Mouse (Mus musculus) intestine, embryonic 14.5 days (tissue): ENCODE measurements around the gene Apoc3. TPM values are rescaled to one million over a fixed set of nuclear protein-coding genes. Genes with fewer than 3 reads are reported as not detected.

ENCODE experiments used
- ATAC-seq: fragments of 200-750 bp; cut with Nextera tagmentation; replicated peaks from 2 replicates; pipeline ENCODE4 v1.8.0; 2017; ENCODE audit warnings: low read depth, moderate number of reproducible peaks, moderate TSS enrichment, moderate library complexity; ENCODE audit not compliant: low FRiP score, low TSS enrichment
- DNase-seq: peaks from one replicate; pipeline ENCODE4 v3.0.0-alpha.2; 2018; ENCODE audit warnings: low spot score
- H3K27ac ChIP-seq: fragments of 300-500 bp; sonication (generic); 2 replicates; pipeline ENCODE4 v1.5.1; 2014; ENCODE audit warnings: low read depth, mild to moderate bottlenecking, control low read depth
- H3K27me3 ChIP-seq: fragments of 300-500 bp; sonication (generic); replicated peaks from 2 replicates; pipeline ENCODE4 v1.6.1; 2014; ENCODE audit warnings: low read length, control low read depth; ENCODE audit not compliant: control insufficient read depth, insufficient read depth
- H3K36me3 ChIP-seq: fragments of 300-500 bp; sonication (generic); 2 replicates; pipeline ENCODE4 v1.6.1; 2014; ENCODE audit warnings: low read length, control low read depth; ENCODE audit not compliant: control insufficient read depth, insufficient read depth
- H3K4me1 ChIP-seq: fragments of 300-500 bp; sonication (generic); replicated peaks from 2 replicates; pipeline ENCODE4 v1.6.1; 2014; ENCODE audit warnings: low read length, control low read depth, mixed read lengths; ENCODE audit not compliant: control insufficient read depth, insufficient read depth
- H3K4me2 ChIP-seq: fragments of 300-500 bp; sonication (generic); 2 replicates; pipeline ENCODE4 v1.6.1; 2014; ENCODE audit warnings: low read length
- H3K4me3 ChIP-seq: fragments of 300-500 bp; sonication (generic); 2 replicates; pipeline ENCODE4 v1.5.1; 2014; ENCODE audit warnings: low read depth, low read length, control low read depth, mixed read lengths
- H3K9ac ChIP-seq: fragments of 300-500 bp; sonication (generic); 2 replicates; pipeline ENCODE4 v1.6.1; 2014; ENCODE audit warnings: mild to moderate bottlenecking, low read length
- H3K9me3 ChIP-seq: fragments of 300-500 bp; sonication (generic); 2 replicates; pipeline ENCODE4 v1.6.1; 2016; ENCODE audit warnings: low read length, control low read depth; ENCODE audit not compliant: control insufficient read depth
- WGBS: fragments of 180-500 bp; shearing (Covaris S2); extraction: QIAGEN DNeasy Blood & Tissue Kit; methylation state at CpG from one replicate; pipeline ENCODE4 v1.1.7; 2014; 5-methylcytosine and 5-hydroxymethylcytosine counted together
- polyA plus RNA-seq: library from polyadenylated mRNA; unstranded; fragments of >200 nt; fragmentation: Nextera tagmentation; extraction: Ambion mirVana; gene quantifications from 2 replicates; pipeline ENCODE4 v1.2.1, GENCODE M21; 2014

The Apoc3 gene
- polyA plus RNA-seq, 1 experiment from 2014 or later, result 12.2 TPM

DNA sequence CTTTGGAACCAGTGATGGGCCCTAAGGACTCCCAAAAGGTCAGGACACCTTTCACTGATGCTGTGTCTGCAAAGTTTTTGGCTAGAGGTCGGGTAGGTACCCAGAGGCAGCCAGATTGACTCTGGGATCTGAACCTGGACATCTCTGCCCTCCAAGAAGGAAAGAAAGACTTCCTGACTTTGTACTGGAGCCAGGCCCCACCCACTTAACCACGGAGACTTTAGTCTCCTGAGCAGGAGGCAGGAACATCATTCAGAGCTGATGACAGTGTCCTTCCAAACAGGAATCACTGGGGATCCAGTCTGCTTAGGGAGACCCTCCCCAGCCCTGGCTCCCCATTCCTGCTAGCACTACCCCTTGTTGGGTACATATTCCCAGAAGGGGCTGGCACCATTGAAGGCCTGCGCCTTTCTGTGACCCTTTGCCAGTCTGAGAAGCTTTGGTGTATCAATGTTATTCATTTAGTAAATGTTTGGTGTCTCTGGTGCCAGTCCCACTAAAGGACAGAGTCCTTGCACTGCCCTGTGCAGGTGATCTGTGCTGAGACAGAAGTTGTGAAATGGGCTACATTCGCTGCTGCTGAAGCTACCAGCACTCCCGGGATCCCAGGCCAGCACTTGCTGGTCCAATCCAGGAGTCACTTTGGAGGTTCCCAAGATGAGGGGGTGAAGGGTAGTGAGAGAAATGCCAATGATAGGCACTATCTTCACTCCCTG, 10.3 kb downstream of the Apoc3 start:
- Histone ChIP-seq H3K4me2 (no peak overlapping the region), H3K27ac (no peak overlapping the region), H3K9ac (no peak overlapping the region), H3K9me3 (no peaks in the 10 kb centered on the region), H3K27me3 (no peaks in the 10 kb centered on the region), H3K36me3 (peaks cover 32% of the 10 kb centered on the region), H3K4me1 (0 out of 2 replicates have a peak, but pooled peaks cover under 1% of the 10 kb centered on the region), H3K4me3 (no peak overlapping the region)
- ATAC-seq (no peak), DNase-seq (no peak)
- WGBS, result 61% methylated on average over 5 of the region's 5 CpGs

DNA sequence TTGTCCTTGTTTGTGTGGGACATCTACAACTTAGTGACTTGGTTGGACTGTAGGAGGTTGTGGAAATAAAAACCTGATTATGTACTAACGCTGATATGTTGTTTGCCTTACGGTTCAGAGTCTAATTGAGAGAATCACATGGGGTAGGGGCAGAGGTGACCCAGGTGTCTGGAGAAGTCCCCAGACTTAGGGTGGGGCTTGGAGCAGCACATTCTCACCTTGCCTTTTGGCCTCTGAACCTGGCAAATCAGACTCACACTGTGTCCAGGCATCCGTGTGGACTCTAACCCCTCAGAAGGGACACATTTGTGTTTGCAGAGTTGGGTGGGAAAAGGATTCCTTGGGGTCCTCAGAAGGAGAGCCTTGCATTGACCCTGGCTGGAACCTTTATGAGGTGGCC, 11.3 kb downstream of the Apoc3 start:
- DNase-seq (no peak), ATAC-seq (no peak)
- Histone ChIP-seq H3K4me1 (no peaks in the 10 kb centered on the region), H3K36me3 (peaks cover 42% of the 10 kb centered on the region), H3K9ac (no peak overlapping the region), H3K27ac (no peak overlapping the region), H3K4me3 (no peak overlapping the region), H3K9me3 (no peaks in the 10 kb centered on the region), H3K4me2 (no peak overlapping the region), H3K27me3 (no peaks in the 10 kb centered on the region)
- 71% methylated on average over 3 of the region's 3 CpGs for WGBS

DNA sequence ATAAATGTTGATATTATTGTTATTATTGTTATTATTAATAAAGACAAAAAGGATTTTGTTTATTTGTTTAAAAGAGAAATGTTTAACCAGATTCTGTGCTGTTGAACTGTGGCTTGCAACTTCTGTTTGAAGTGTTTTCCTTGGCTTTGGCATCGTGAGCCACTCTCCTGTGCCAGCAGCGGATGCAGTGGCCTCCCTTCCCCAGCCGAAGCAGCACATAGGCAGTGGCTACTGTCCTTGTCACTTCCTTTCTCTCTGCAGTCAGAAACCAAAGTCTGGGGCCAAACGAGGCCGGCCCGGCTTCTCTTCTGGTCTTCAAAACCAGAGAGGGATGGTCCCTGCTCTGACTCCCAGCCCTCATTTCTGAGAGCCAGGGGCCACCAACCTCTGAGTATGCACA, 12.3 kb downstream of the Apoc3 start:
- H3K27ac ChIP-seq, result no peak overlapping the region
- DNase-seq (no peak), ATAC-seq (no peak)
- 85% methylated on average over 6 of the region's 6 CpGs for WGBS
- peaks cover 44% of the 10 kb centered on the region for H3K36me3 ChIP-seq
- H3K4me1 ChIP-seq, result no peaks in the 10 kb centered on the region
- H3K4me3 ChIP-seq, result no peak overlapping the region
- H3K9ac ChIP-seq, result no peak overlapping the region
- no peaks in the 10 kb centered on the region for H3K27me3 ChIP-seq
- H3K4me2 ChIP-seq, result no peak overlapping the region
- H3K9me3 ChIP-seq, result no peaks in the 10 kb centered on the region

DNA sequence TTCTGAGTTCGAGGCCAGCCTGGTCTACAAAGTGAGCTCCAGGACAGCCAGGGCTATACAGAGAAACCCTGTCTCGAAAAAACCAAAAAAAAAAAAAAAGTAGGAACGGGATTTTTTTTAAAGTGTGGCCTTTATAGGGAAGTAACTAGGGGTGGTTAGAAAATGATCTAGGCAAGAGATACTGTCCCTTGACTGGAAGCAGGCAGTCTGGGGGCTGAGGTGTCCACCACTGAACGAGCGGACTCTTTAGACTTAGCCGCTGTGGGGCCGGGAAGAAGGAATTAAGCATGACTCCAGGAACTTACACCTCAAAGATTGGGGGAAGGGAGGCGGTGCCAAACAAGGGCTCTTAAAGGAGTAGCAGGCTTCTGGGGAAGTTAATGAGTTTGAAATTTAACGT, 17.3 kb downstream of the Apoc3 start:
- H3K36me3 ChIP-seq, result peaks cover 58% of the 10 kb centered on the region
- no peaks in the 10 kb centered on the region for H3K4me1 ChIP-seq
- H3K9ac ChIP-seq, result no peak overlapping the region
- H3K4me2 ChIP-seq, result no peak overlapping the region
- ATAC-seq (no peak), DNase-seq (no peak)
- H3K27me3 ChIP-seq, result no peaks in the 10 kb centered on the region
- H3K9me3 ChIP-seq, result no peaks in the 10 kb centered on the region
- 76% methylated on average over 9 of the region's 9 CpGs for WGBS
- no peak overlapping the region for H3K27ac ChIP-seq
- H3K4me3 ChIP-seq, result no peak overlapping the region

DNA sequence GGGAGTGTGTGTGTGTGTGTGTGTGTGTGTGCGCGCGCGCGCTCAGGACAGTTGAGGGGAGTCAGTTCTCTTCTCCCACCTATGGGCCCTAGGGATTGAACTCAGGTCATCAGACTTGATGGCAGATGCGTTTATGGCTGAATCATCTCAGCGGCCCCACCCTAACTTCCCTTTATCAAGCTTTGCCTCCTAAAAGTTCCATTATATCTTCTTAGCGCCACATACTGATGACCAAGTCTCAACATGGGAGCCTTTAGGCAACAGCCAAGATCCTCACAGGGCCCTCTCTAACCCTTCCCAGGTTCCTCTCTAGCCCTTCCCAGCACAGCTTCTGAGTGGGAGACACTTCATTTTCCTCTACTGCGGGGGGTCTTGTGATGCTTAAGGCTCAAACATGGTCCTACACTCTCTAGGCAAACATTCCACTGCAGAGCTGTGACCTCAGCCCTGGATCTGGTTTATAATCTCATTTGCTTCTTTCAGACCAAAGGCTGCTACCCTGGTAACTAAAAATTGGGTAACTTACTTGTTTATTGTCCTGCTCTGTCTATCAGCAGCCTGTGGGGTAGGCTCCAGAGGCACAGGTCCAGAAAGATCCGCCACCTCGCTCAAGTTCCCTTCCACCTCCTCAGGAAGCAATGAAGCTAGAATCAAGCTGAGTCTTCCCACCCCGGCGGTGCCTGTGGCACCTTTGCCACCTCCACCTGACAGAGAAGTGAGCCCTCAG, 18.5 kb downstream of the Apoc3 start:
- Histone ChIP-seq H3K9ac (no peak overlapping the region), H3K9me3 (no peaks in the 10 kb centered on the region), H3K27me3 (no peaks in the 10 kb centered on the region), H3K36me3 (peaks cover 58% of the 10 kb centered on the region), H3K4me2 (no peak overlapping the region), H3K4me3 (no peak overlapping the region), H3K27ac (no peak overlapping the region), H3K4me1 (no peaks in the 10 kb centered on the region)
- WGBS, result 91% methylated on average over 13 of the region's 13 CpGs
- ATAC-seq, result no peak
- DNase-seq, result no peak

DNA sequence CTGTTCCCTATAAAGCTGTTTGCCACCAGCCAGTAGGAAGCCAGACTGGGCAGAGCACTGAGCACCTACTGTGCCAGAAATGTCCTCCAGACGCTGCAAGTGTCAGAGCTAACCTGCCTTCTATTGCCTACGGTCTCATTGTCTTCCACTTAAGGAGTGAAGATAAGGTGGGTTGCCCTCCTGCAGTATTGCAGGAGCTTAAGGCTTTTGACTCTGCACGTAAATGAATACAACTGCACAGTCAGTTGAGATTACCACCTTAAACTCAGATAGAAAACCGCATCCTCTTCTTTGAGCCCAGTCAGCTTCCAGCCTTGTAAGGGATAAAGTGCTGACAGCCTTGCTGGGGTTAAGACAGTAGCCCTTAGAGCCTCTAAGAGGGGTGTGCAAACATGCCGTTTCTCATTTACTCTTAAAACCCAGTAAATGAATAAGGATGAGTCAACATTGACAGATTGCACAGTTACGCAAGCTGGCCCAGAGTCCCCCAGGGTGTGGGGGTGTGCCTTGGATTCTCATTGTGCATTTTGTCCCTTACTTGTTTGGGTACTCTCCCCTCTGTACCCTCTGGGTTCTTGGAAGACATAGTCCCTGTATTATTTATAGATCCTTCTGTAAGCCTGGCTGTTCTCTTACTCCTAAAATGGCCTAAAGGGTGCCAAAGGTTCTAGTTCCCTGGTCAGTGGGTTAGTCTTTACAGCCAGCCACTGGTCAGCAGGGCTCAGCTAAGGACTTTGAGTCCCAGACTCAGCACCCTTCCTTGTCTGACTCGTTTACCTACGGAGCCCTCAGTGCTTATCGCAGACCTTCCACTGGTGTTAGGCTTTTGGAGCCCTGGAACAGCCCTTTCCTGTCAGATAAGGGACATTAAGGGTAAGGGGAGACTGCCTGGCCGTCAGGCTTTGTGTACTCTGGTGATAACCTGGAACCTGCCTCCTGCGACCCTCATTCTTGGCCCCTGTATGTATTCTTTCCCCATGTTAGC, 19.8 kb downstream of the Apoc3 start:
- H3K27me3 ChIP-seq, result no peaks in the 10 kb centered on the region
- H3K4me2 ChIP-seq, result no peak overlapping the region
- no peak overlapping the region for H3K4me3 ChIP-seq
- H3K9ac ChIP-seq, result no peak overlapping the region
- DNase-seq (no peak), ATAC-seq (no peak)
- peaks cover 59% of the 10 kb centered on the region for H3K36me3 ChIP-seq
- no peaks in the 10 kb centered on the region for H3K4me1 ChIP-seq
- no peaks in the 10 kb centered on the region for H3K9me3 ChIP-seq
- H3K27ac ChIP-seq, result no peak overlapping the region; the same call in 1 of the 2 replicates
- 55% methylated on average over 11 of the region's 11 CpGs for WGBS

DNA sequence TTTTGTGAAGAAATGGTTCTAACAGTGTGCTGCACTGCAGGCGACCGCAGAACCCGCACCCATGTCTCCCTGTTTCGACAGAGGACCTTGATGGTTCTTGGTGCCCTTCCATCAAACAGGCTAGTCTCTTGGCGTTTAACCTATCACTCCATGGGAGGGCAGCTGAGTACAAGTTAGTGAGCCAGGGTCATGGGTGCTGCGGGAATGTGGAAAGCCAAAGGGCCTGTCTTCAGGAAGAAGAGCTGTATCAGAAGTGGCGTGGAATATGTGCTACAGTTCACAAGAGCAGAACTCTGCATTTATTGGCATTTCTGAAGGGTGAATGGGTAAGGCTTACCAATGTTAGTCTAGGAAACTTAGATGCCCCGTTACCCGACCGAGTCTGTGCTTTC, 20.5 kb downstream of the Apoc3 start:
- Histone ChIP-seq H3K9ac (no peak overlapping the region), H3K4me2 (no peak overlapping the region), H3K27ac (no peak overlapping the region), H3K9me3 (no peaks in the 10 kb centered on the region), H3K36me3 (peaks cover 59% of the 10 kb centered on the region), H3K27me3 (no peaks in the 10 kb centered on the region), H3K4me1 (no peaks in the 10 kb centered on the region), H3K4me3 (no peak overlapping the region)
- DNase-seq, result no peak
- no peak for ATAC-seq
- 87% methylated on average over 10 of the region's 10 CpGs for WGBS

DNA sequence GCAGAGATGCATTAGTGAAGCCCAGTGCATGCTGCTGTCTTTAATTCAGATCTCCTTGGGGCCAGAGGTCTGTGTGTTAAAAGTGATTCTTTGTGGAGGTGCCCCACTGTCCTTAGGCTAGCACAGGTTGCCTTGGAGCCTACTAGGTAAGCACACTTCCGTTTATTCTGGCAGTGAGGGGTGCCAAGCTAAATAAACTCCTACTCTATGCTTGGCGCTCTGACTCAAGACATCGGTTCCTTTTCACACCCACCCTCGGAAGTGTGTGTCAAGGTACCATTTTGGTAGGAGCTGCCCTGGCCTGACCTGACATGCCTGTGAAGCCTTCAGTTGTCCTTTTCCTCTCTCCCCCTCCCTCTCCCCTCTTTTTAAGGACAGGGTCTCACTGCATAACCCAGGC, 21.2 kb downstream of the Apoc3 start:
- H3K27me3 ChIP-seq, result no peaks in the 10 kb centered on the region
- H3K4me2 ChIP-seq, result no peak overlapping the region
- H3K9ac ChIP-seq, result no peak overlapping the region
- H3K36me3 ChIP-seq, result peaks cover 58% of the 10 kb centered on the region
- 83% methylated on average over 4 of the region's 4 CpGs for WGBS
- H3K9me3 ChIP-seq, result no peaks in the 10 kb centered on the region
- no peak overlapping the region for H3K4me3 ChIP-seq
- DNase-seq (no peak), ATAC-seq (no peak)
- no peaks in the 10 kb centered on the region for H3K4me1 ChIP-seq
- H3K27ac ChIP-seq, result no peak overlapping the region
